Mouse (Mus musculus) A20 (cell line): ENCODE data around the gene Mtmr1.

Source experiments
- DNase-seq: peaks from one replicate; pipeline ENCODE4 v3.0.0-alpha.2; 2011; ENCODE audit warnings: low read depth, low spot score

The Mtmr1 gene

DNA sequence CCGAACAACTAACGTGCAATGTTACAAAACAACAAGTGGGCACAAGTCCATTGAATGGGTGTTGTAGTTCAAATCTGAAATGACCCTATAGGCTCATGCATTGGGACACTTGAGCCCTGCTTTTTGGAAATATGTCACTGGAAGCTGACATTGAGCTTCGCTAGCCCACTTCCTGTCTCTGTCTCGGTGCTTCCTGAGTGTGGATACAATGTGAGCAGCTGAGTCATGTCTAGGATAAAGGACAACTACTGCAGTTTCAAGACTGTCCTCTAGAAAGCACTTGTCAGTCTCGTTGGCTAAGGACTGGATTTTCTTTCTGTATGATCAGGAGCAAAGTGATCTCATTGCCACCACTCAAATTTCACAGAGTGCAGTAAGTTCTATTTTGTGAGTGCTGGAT, 78.4 kb downstream of the Mtmr1 start:
- no peak for DNase-seq

- DNase-seq, result no peak
Measured at GRCm38 (mm10) chrX:71456078-71456737, 91.6 kb downstream of the Mtmr1 start.

- DNase-seq, result no peak
Measured at GRCm38 (mm10) chrX:71464138-71464826, 99.7 kb downstream of the Mtmr1 start.

DNA sequence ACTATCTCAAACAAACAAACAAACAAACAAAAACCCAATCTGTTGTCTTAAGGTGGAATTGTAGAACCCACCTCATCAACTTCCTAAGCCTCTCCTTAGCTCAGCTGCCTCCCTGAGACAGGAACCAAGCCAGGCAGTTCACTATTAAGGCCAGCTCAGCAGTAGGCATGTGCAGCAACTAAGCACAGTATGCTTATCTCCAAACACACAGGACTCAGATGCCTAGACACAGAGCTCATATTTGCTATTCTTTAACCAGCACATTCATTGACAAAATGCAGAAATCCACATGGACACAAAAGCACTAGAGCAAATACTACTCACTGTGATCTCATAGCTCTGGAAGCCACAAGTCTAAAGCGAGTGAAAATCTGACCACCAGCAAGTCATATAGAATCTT, 100.9 kb downstream of the Mtmr1 start:
- DNase-seq, result no peak

- no peak for DNase-seq
Measured at GRCm38 (mm10) chrX:71467491-71467890, 102.9 kb downstream of the Mtmr1 start.
